Mouse (Mus musculus) hindbrain, embryonic 13.5 days (tissue): Measurements from ENCODE around the gene Skap1. TPM values are rescaled to one million over a fixed set of nuclear protein-coding genes. Genes with fewer than 3 reads are reported as not detected.

Experiments
- polyA plus RNA-seq: library from polyadenylated mRNA; unstranded; fragments of >200 nt; fragmentation: Nextera tagmentation; extraction: Ambion mirVana; gene quantifications from 2 replicates; pipeline ENCODE4 v1.2.1, GENCODE M21; 2015

The Skap1 gene
- polyA plus RNA-seq, 1 experiment from 2014 or later: 6.9 TPM

Other genes starting within 250 kb of the Skap1 start
- gene Hoxb9, start 193.1 kb upstream of the Skap1 start, polyA plus RNA-seq: 4.8 and 7.2 TPM in 2 replicates
- gene Hoxb8, start 182.7 kb upstream of the Skap1 start, polyA plus RNA-seq: 19.2 and 27.2 TPM in 2 replicates
- 21.5 and 33.2 TPM in 2 replicates for gene Hoxb7, start 178.0 kb upstream of the Skap1 start, polyA plus RNA-seq
- gene Hoxb6, start 172.1 kb upstream of the Skap1 start, polyA plus RNA-seq: 81.9 and 132 TPM in 2 replicates
- gene Hoxb5, start 161.3 kb upstream of the Skap1 start, polyA plus RNA-seq: 196 and 216 TPM in 2 replicates
- gene Hoxb4, start 146.3 kb upstream of the Skap1 start, polyA plus RNA-seq: 9.5 and 11.3 TPM in 2 replicates
- gene Hoxb3, start 141.3 kb upstream of the Skap1 start, polyA plus RNA-seq: 11.9 and 14.5 TPM in 2 replicates
- gene Hoxb2, start 114.1 kb upstream of the Skap1 start, polyA plus RNA-seq: 38.6 and 47.2 TPM in 2 replicates
- 0.30 and 0.74 TPM in 2 replicates for gene Hoxb1, start 98.8 kb upstream of the Skap1 start, polyA plus RNA-seq